Mouse (Mus musculus) limb, embryonic 14.5 days (tissue): ENCODE results near the gene Krt35. TPM values are rescaled to one million over a fixed set of nuclear protein-coding genes. Genes with fewer than 3 reads are reported as not detected.

Source experiments
- ATAC-seq: fragments of 200-750 bp; cut with Nextera tagmentation; 2 replicates; pipeline ENCODE4 v1.8.0; 2017; ENCODE audit warnings: low read depth, moderate number of reproducible peaks, moderate TSS enrichment; ENCODE audit not compliant: low FRiP score
- DNase-seq: peaks from one replicate; pipeline ENCODE4 v3.0.0-alpha.2; 2015; ENCODE audit warnings: low spot score
- H3K27ac ChIP-seq: fragments of 300-500 bp; sonication (generic); replicated peaks from 2 replicates; pipeline ENCODE4 v1.5.1; 2014; ENCODE audit warnings: low read depth, mild to moderate bottlenecking, low read length, moderate library complexity, mixed read lengths
- H3K27me3 ChIP-seq: fragments of 300-500 bp; sonication (generic); 2 replicates; pipeline ENCODE4 v1.6.1; 2014; ENCODE audit warnings: low read length, mixed read lengths; ENCODE audit not compliant: control insufficient read depth, insufficient read depth
- H3K36me3 ChIP-seq: fragments of 300-500 bp; sonication (generic); 2 replicates; pipeline ENCODE4 v1.6.1; 2014; ENCODE audit warnings: mild to moderate bottlenecking, low read length, moderate library complexity, mixed read lengths; ENCODE audit not compliant: control insufficient read depth, insufficient read depth
- H3K4me1 ChIP-seq: fragments of 300-500 bp; sonication (generic); 2 replicates; pipeline ENCODE4 v1.6.1; 2014; ENCODE audit warnings: antibody characterized with exemption, low read length, mixed read lengths; ENCODE audit not compliant: control insufficient read depth, insufficient read depth
- H3K4me2 ChIP-seq: fragments of 300-500 bp; sonication (generic); replicated peaks from 2 replicates; pipeline ENCODE4 v1.6.1; 2014; ENCODE audit warnings: low read depth, mild to moderate bottlenecking, low read length, moderate library complexity; ENCODE audit not compliant: severe bottlenecking
- H3K4me3 ChIP-seq: fragments of 300-500 bp; sonication (generic); replicated peaks from 2 replicates; pipeline ENCODE4 v1.5.1; 2014; ENCODE audit warnings: low read length
- H3K9ac ChIP-seq: fragments of 300-500 bp; sonication (generic); 2 replicates; pipeline ENCODE4 v1.6.1; 2014; ENCODE audit warnings: mild to moderate bottlenecking, low read depth, low read length, moderate library complexity; ENCODE audit not compliant: severe bottlenecking
- H3K9me3 ChIP-seq: fragments of 300-500 bp; sonication (generic); 2 replicates; pipeline ENCODE4 v1.6.1; 2016; ENCODE audit warnings: low read length; ENCODE audit not compliant: control insufficient read depth
- POLR2A ChIP-seq: fragments of 200-500 bp; IDR thresholded peaks from 2 replicates; pipeline ENCODE4 v1.8.0; 2012; ENCODE audit warnings: inconsistent platforms, mild to moderate bottlenecking, moderate library complexity, borderline replicate concordance; ENCODE audit not compliant: insufficient read depth, insufficient read length; ENCODE audit errors: extremely low read depth
- WGBS: fragments of 180-500 bp; shearing (Covaris S2); extraction: QIAGEN DNeasy Blood & Tissue Kit; methylation state at CpG from one replicate; pipeline ENCODE4 v1.1.7; 2014; 5-methylcytosine and 5-hydroxymethylcytosine counted together
- polyA plus RNA-seq, 2 experiments: library from polyadenylated mRNA; depleted of rRNA in 1 of 2; stranded (reverse) in 1 of 2; unstranded in 1 of 2; fragments of >200 nt; fragmentation: Nextera tagmentation in 1 of 2; extraction: Ambion mirVana in 1 of 2; gene quantifications; 2 replicates each; pipeline versions ENCODE4 v1.2.1 to v1.2.3; 2012 to 2014

The Krt35 gene
- polyA plus RNA-seq, 2 experiments = 2.9 to 7.0 TPM

GRCm38 (mm10) chr11:100047193-100047592 lies 48.8 kb downstream of the Krt35 start:
- Histone ChIP-seq H3K9me3 (no peaks in the 10 kb centered on the region), H3K9ac (no peak overlapping the region), H3K27me3 (no peaks in the 10 kb centered on the region), H3K27ac (no peak overlapping the region), H3K4me3 (no peak overlapping the region), H3K36me3 (no peaks in the 10 kb centered on the region), H3K4me1 (no peaks in the 10 kb centered on the region), H3K4me2 (no peak overlapping the region)
- no peak for ATAC-seq
- no peak for DNase-seq
- no peak for TF ChIP-seq POLR2A
- WGBS = 92% methylated on average over 2 of the region's 2 CpGs

DNA sequence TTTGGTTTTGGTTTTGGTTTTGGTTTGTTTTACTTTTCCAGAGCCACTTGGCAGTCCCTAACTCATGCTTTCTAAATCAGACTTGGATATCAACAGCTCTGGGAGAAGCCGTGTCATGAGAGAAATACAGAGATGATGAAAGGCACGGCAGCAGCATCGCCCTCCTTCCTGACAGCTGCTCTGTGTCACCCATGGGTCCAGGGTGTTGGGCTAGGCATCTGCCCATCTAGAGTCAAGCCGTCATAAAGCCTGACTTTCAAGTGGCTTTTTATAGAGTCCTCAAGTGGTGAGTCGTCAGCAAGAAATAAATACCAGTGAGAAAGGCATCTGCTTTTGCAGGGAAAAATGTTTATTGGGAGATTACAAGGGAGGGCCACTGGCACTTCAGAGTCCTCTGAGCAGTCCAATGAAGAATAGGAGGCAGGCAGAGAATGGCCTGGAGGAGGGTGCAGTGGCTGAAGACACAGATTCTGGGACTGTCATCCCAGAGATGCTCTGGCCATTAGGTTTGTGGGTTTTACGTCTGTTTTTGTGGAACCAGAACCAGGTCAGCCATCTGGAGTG lies 49.7 kb downstream of the Krt35 start:
- no peak overlapping the region for H3K27ac ChIP-seq
- no peak overlapping the region for H3K4me2 ChIP-seq
- TF ChIP-seq POLR2A = no peak
- WGBS = 65% methylated on average over 6 of the region's 6 CpGs
- H3K36me3 ChIP-seq = no peaks in the 10 kb centered on the region
- ATAC-seq = no peak
- no peaks in the 10 kb centered on the region for H3K9me3 ChIP-seq
- H3K9ac ChIP-seq = no peak overlapping the region
- no peak overlapping the region for H3K4me3 ChIP-seq
- no peaks in the 10 kb centered on the region for H3K4me1 ChIP-seq
- no peaks in the 10 kb centered on the region for H3K27me3 ChIP-seq
- DNase-seq = no peak

Other genes starting within 250 kb of the Krt35 start
- gene Krtap4-16, start 244.6 kb downstream of the Krt35 start, polyA plus RNA-seq (2012; rRNA removed) = 0.08 TPM in 1 of 2 replicates, not detected in the other
- gene Krtap4-16, start 244.6 kb downstream of the Krt35 start, polyA plus RNA-seq (2014; fragmentation: Nextera tagmentation; extraction: Ambion mirVana) = not detected in 2 replicates
- not detected in 2 replicates for gene Gm11568, start 238.3 kb downstream of the Krt35 start, polyA plus RNA-seq (2012; rRNA removed)
- gene Gm11568, start 238.3 kb downstream of the Krt35 start, polyA plus RNA-seq (2014; fragmentation: Nextera tagmentation; extraction: Ambion mirVana) = not detected in 2 replicates
- gene Gm11559, start 231.8 kb downstream of the Krt35 start, polyA plus RNA-seq (2012; rRNA removed) = not detected in 2 replicates
- not detected in 2 replicates for gene Gm11559, start 231.8 kb downstream of the Krt35 start, polyA plus RNA-seq (2014; fragmentation: Nextera tagmentation; extraction: Ambion mirVana)
- not detected in 2 replicates for gene Krtap9-1, start 222.9 kb downstream of the Krt35 start, polyA plus RNA-seq (2012; rRNA removed)
- not detected in 2 replicates for gene Krtap9-1, start 222.9 kb downstream of the Krt35 start, polyA plus RNA-seq (2014; fragmentation: Nextera tagmentation; extraction: Ambion mirVana)
- gene Gm11567, start 217.1 kb downstream of the Krt35 start, polyA plus RNA-seq (2012; rRNA removed) = not detected in 2 replicates
- not detected in 2 replicates for gene Gm11567, start 217.1 kb downstream of the Krt35 start, polyA plus RNA-seq (2014; fragmentation: Nextera tagmentation; extraction: Ambion mirVana)
- not detected in 2 replicates for gene Krtap31-1, start 188.3 kb downstream of the Krt35 start, polyA plus RNA-seq (2012; rRNA removed)
- gene Krtap31-1, start 188.3 kb downstream of the Krt35 start, polyA plus RNA-seq (2014; fragmentation: Nextera tagmentation; extraction: Ambion mirVana) = not detected in 2 replicates
- gene Gm11565, start 181.5 kb downstream of the Krt35 start, polyA plus RNA-seq (2012; rRNA removed) = not detected in 2 replicates
- gene Gm11565, start 181.5 kb downstream of the Krt35 start, polyA plus RNA-seq (2014; fragmentation: Nextera tagmentation; extraction: Ambion mirVana) = not detected in 2 replicates
- gene Krtap31-2, start 159.9 kb downstream of the Krt35 start, polyA plus RNA-seq (2012; rRNA removed) = not detected in 2 replicates
- gene Krtap31-2, start 159.9 kb downstream of the Krt35 start, polyA plus RNA-seq (2014; fragmentation: Nextera tagmentation; extraction: Ambion mirVana) = not detected in 2 replicates
- gene Krtap9-5, start 147.8 kb downstream of the Krt35 start, polyA plus RNA-seq (2012; rRNA removed) = not detected in 2 replicates
- gene Krtap9-5, start 147.8 kb downstream of the Krt35 start, polyA plus RNA-seq (2014; fragmentation: Nextera tagmentation; extraction: Ambion mirVana) = not detected in 2 replicates
- 0.09 TPM in 1 of 2 replicates, not detected in the other for gene Krtap29-1, start 117.2 kb downstream of the Krt35 start, polyA plus RNA-seq (2012; rRNA removed)
- gene Krtap29-1, start 117.2 kb downstream of the Krt35 start, polyA plus RNA-seq (2014; fragmentation: Nextera tagmentation; extraction: Ambion mirVana) = not detected in 2 replicates
- gene Krtap16-1, start 109.6 kb downstream of the Krt35 start, polyA plus RNA-seq (2012; rRNA removed) = not detected in 2 replicates
- 0.19 TPM in 1 of 2 replicates, not detected in the other for gene Krtap16-1, start 109.6 kb downstream of the Krt35 start, polyA plus RNA-seq (2014; fragmentation: Nextera tagmentation; extraction: Ambion mirVana)
- gene Krtap17-1, start 102.2 kb downstream of the Krt35 start, polyA plus RNA-seq (2012; rRNA removed) = 0.09 and 0.19 TPM in 2 replicates
- 0.37 TPM in 1 of 2 replicates, not detected in the other for gene Krtap17-1, start 102.2 kb downstream of the Krt35 start, polyA plus RNA-seq (2014; fragmentation: Nextera tagmentation; extraction: Ambion mirVana)
- gene Krt33a, start 80.0 kb downstream of the Krt35 start, polyA plus RNA-seq (2012; rRNA removed) = 0.08 TPM in 1 of 2 replicates, not detected in the other
- 0.15 and 0.29 TPM in 2 replicates for gene Krt33a, start 80.0 kb downstream of the Krt35 start, polyA plus RNA-seq (2014; fragmentation: Nextera tagmentation; extraction: Ambion mirVana)
- gene Krt33b, start 66.4 kb downstream of the Krt35 start, polyA plus RNA-seq (2012; rRNA removed) = 0.31 and 0.41 TPM in 2 replicates
- gene Krt33b, start 66.4 kb downstream of the Krt35 start, polyA plus RNA-seq (2014; fragmentation: Nextera tagmentation; extraction: Ambion mirVana) = 0.17 and 0.54 TPM in 2 replicates
- not detected in 2 replicates for gene Krt34, start 54.7 kb downstream of the Krt35 start, polyA plus RNA-seq (2012; rRNA removed)
- gene Krt34, start 54.7 kb downstream of the Krt35 start, polyA plus RNA-seq (2014; fragmentation: Nextera tagmentation; extraction: Ambion mirVana) = 0.11 TPM in 1 of 2 replicates, not detected in the other
- gene Krt31, start 45.7 kb downstream of the Krt35 start, polyA plus RNA-seq (2012; rRNA removed) = 0.04 and 0.13 TPM in 2 replicates
- gene Krt31, start 45.7 kb downstream of the Krt35 start, polyA plus RNA-seq (2014; fragmentation: Nextera tagmentation; extraction: Ambion mirVana) = 0.26 TPM in 1 of 2 replicates, not detected in the other
- 0.10 TPM in 1 of 2 replicates, not detected in the other for gene Krt32, start 8.0 kb downstream of the Krt35 start, polyA plus RNA-seq (2012; rRNA removed)
- 0.40 TPM in 1 of 2 replicates, not detected in the other for gene Krt32, start 8.0 kb downstream of the Krt35 start, polyA plus RNA-seq (2014; fragmentation: Nextera tagmentation; extraction: Ambion mirVana)
- 0.36 and 1.1 TPM in 2 replicates for gene Krt36, start 9.4 kb upstream of the Krt35 start, polyA plus RNA-seq (2012; rRNA removed)
- 2.9 and 5.9 TPM in 2 replicates for gene Krt36, start 9.4 kb upstream of the Krt35 start, polyA plus RNA-seq (2014; fragmentation: Nextera tagmentation; extraction: Ambion mirVana)
- 0.15 and 0.62 TPM in 2 replicates for gene Krt13, start 25.3 kb upstream of the Krt35 start, polyA plus RNA-seq (2012; rRNA removed)
- gene Krt13, start 25.3 kb upstream of the Krt35 start, polyA plus RNA-seq (2014; fragmentation: Nextera tagmentation; extraction: Ambion mirVana) = 0.54 and 1.7 TPM in 2 replicates
- gene Krt15, start 39.7 kb upstream of the Krt35 start, polyA plus RNA-seq (2012; rRNA removed) = 113 and 213 TPM in 2 replicates
- gene Krt15, start 39.7 kb upstream of the Krt35 start, polyA plus RNA-seq (2014; fragmentation: Nextera tagmentation; extraction: Ambion mirVana) = 168 and 205 TPM in 2 replicates
- 30.3 and 74.0 TPM in 2 replicates for gene Krt19, start 52.4 kb upstream of the Krt35 start, polyA plus RNA-seq (2012; rRNA removed)
- gene Krt19, start 52.4 kb upstream of the Krt35 start, polyA plus RNA-seq (2014; fragmentation: Nextera tagmentation; extraction: Ambion mirVana) = 89.1 and 105 TPM in 2 replicates
- 0.24 and 0.39 TPM in 2 replicates for gene Krt9, start 97.0 kb upstream of the Krt35 start, polyA plus RNA-seq (2012; rRNA removed)
- not detected in 2 replicates for gene Krt9, start 97.0 kb upstream of the Krt35 start, polyA plus RNA-seq (2014; fragmentation: Nextera tagmentation; extraction: Ambion mirVana)
- gene Krt14, start 111.3 kb upstream of the Krt35 start, polyA plus RNA-seq (2012; rRNA removed) = 238 and 293 TPM in 2 replicates
- gene Krt14, start 111.3 kb upstream of the Krt35 start, polyA plus RNA-seq (2014; fragmentation: Nextera tagmentation; extraction: Ambion mirVana) = 480 and 495 TPM in 2 replicates
- 0.24 and 0.26 TPM in 2 replicates for gene Krt16, start 152.7 kb upstream of the Krt35 start, polyA plus RNA-seq (2012; rRNA removed)
- 0.29 and 0.61 TPM in 2 replicates for gene Krt16, start 152.7 kb upstream of the Krt35 start, polyA plus RNA-seq (2014; fragmentation: Nextera tagmentation; extraction: Ambion mirVana)
- 22.1 and 28.1 TPM in 2 replicates for gene Krt17, start 164.8 kb upstream of the Krt35 start, polyA plus RNA-seq (2012; rRNA removed)
- gene Krt17, start 164.8 kb upstream of the Krt35 start, polyA plus RNA-seq (2014; fragmentation: Nextera tagmentation; extraction: Ambion mirVana) = 75.5 and 78.5 TPM in 2 replicates
- gene Krt42, start 173.6 kb upstream of the Krt35 start, polyA plus RNA-seq (2012; rRNA removed) = 0.06 and 0.08 TPM in 2 replicates
- not detected in 2 replicates for gene Krt42, start 173.6 kb upstream of the Krt35 start, polyA plus RNA-seq (2014; fragmentation: Nextera tagmentation; extraction: Ambion mirVana)
- 229 and 342 TPM in 2 replicates for gene Eif1, start 223.6 kb upstream of the Krt35 start, polyA plus RNA-seq (2012; rRNA removed)
- 1,852 and 1,886 TPM in 2 replicates for gene Eif1, start 223.6 kb upstream of the Krt35 start, polyA plus RNA-seq (2014; fragmentation: Nextera tagmentation; extraction: Ambion mirVana)
- gene Gast, start 238.2 kb upstream of the Krt35 start, polyA plus RNA-seq (2012; rRNA removed) = 0.36 and 0.74 TPM in 2 replicates
- 0.47 and 0.50 TPM in 2 replicates for gene Gast, start 238.2 kb upstream of the Krt35 start, polyA plus RNA-seq (2014; fragmentation: Nextera tagmentation; extraction: Ambion mirVana)